Mouse (Mus musculus) retina, postnatal 1 day (tissue): ENCODE results near the gene Rnf168.

Experiments used
- DNase-seq: peaks from one replicate; pipeline ENCODE4 v3.0.0-alpha.2; 2012

Rnf168 gene

DNA sequence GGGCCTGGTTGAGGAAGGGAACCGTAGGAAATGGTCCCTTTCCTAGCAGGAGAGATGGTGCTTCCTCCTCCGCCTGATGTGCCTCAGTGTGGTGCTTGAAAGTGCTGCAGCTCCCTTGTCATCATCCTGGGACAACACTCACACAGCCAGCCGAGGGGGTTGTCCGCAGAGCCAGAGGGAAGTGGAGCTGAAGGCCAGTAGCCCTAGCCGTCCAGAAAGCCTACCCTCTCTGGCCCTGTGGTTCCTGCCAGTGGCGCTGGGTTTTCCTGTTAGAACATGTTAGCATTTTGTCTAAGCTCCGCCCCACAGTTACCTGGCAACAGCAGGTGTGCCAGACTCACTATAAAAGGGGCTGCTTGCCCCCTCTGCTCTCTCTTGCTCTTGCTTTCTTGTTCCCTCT, 46.7 kb downstream of the Rnf168 start:
- no peak for DNase-seq

DNA sequence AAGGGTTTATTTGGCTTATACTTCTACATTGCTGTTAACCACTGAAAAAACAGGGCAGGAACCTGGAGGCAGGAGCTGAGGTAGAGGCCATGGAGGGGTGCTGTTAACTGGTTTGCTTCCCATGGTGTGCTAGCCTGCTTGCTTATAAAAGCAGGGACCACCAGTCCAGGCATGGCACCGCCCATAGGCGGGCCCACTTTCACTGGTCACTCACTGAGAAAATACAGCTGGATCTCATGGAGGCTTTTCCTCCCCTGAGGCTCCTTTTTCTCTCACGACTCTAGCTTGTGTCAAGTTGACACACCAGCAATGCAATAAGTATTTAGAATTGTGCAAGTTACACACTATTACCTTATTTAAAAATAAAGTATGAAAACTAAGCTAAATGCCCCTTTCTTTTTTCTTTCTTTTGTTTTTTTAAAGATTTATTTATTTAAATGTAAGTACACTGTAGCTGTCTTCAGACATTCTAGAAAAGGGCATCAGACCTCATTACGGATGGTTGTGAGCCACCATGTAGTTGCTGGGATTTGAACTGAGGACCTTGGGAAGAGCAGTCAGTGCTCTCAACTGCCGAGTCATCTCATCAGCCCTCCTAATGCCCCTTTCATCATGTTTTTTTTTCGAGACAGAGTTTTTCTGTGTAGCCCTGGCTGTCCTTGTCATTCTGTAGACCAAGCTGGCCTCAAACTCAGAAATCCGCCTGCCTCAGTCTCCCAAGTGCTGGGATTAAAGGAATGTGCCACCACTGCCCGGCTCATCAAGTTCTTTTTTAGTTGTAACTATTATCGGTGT, 53.8 kb downstream of the Rnf168 start:
- no peak for DNase-seq

DNA sequence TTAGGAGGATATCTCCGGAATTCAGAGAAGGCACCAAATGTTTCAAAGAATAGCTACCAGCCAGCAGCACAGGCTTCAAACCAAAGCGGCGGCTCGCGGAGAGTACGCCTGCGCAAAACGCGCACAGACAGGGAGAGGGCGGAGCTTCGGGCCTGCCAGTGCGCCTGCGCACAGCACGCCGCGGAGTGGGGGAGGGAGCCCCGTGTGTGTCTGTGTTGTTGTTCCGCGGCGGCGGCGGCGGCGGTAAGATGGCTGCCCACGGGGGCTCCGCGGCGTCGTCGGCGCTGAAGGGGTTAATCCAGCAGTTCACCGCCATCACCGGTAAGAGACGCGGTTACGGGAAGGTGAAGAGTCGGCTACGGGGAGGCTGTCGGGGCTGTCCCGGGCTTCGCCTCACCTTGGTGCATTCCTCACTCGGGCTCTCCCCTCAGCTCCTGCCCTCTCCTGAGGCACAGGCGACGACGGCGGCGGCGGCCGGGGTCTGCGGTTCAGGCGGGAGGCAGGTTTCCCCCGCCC, 54.8 kb downstream of the Rnf168 start, which contains the start of gene Ubxn7:
Ubxn7 (plus strand) TSS at position 218 of the 516 bp plus-strand sequence.
- DNase-seq: peak; percentile 97

DNA sequence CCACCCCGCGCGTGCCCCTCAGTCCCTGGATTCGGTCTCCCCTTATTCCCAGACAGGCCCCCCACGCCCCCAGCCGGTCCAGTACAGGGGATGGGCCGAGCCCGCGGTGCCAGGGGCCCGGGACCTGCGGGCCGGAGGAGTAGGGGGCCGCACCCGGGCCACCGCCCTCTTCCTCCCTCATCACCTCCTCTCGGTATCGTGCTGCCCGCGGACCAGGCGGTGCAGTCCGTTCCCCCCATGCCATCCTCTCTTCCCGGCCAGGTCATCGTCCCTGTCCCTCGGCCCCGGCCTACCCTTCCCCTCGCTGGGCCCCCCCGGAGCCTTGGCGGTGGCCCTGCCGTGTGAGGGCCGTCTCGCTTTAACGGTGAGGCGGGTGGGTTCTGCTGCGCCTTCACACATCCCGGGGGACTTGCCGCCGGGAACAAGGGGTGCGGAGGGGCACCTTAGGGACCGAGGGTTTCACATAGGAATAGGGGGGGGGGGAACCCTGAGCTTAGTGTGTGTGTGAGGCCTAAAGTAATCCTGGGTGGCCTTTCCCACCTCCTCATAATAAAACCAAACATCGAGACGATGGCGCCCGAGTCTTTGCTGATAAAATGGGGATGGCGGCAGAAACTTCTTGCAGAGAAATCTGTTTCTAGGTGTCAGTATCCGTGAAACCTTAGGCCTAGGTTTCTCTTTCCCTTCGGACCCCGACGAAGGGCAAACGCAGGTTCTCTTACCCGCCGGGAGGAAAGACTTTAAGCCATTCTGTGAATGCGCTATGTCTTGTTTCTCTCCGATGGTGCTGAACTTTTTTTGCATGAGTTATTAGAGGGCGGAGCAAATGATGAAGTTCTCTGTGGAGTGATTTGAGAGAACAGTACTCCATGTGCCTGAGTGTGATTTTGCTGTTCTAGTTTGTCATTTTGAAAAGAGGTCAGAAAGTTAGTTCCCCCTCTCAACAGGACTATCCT, 55.6 kb downstream of the Rnf168 start:
- DNase-seq: peak; percentile 63

DNA sequence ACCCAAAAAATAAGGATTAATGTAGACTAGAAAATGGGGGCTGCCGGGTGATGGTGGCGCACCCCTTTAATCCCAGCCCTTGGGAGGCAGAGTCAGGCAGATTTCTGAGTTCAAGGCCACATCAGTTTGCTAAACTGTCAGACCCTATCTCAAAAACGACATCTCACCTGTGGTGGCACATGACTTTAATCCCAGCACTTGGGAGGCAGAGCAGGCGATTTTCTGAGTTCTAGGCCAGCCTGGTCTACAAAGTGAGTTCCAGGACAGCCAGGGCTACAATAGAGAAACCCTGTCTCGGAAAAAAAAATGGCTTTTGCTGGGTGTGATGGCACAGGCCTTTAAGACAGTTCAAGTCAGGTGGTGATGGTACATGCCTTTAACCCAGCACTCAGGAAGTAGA, 57.9 kb downstream of the Rnf168 start:
- DNase-seq: no peak

DNA sequence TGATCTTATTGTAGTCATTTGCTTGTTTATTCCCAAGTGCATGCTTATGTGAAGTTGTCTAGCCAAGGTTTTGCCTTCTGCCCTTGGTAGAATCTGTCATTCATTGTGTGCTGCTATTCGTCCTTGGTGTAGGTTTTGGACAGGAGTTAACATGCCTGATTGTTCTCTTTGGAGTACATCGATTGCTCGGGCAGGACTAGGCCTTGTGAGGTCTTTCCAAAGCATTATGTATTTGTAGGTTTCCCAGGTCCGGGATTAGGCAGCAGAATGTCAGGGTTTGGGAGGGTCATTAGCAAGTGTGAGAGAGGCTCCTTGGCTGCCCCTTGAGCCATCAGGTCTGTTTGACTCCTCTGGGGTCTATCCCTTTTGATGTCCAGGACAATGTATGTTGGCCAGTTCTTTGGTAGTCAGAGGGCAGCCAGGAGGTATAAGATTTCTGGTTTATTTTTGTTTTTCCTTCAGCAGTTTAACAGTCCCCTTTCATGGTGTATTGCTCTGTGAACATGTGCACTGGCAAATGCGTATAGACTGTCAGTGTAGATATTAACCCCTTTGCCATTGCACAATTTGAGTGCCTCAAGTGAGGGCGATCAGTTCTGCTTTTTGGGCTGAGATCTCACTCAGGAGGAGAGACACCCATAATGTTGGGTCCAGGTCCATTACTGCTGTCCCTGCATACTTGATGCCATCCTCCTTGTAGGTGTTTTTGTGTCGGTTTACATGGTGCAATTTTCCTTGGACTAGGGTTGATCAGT, 58.9 kb downstream of the Rnf168 start:
- no peak for DNase-seq

DNA sequence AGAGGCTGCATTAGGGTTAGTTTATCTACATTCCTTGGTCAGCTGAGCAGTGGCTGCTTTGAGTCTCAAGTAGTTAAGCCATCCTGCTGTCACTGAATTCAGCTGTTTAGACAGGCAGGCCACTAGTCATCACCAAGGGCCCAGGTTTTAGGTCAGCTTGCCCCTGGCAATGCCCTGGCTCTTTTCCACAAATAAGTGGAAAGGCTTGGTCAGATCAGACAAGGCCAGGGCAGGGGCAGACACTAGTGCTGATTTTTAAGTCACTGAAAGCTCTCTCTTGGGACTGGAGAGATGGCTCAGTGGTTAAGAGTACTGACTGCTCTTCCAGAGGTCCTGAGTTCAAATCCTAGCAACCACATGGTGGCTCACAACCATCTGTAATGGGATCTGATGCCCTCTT, 59.7 kb downstream of the Rnf168 start:
- no peak for DNase-seq

GRCm38 (mm10) chr16:32340451-32340850, 63.2 kb downstream of the Rnf168 start:
- no peak for DNase-seq

GRCm38 (mm10) chr16:32345521-32345920, 68.3 kb downstream of the Rnf168 start:
- DNase-seq: no peak

DNA sequence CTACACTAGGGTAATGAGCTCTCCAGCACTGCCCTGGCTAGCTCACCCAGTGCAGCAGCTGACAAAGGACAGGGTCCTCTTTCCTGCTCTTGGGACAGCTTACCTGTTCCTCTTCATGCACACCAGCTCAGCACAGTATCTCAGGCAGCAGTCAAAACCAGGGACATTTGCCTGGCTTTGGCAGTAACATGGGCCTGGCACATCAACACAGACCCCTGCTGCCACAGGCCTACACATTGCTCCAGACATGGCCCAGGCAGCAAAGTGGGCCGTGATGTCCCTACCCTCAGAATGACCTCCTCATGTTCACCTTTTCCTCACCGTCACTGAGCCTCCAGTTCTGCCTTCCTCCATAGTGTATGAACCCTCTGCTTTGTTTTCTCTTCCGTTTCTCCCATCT, 73.5 kb downstream of the Rnf168 start:
- no peak for DNase-seq
